Mouse (Mus musculus): ENCODE measurements around the gene Pde10a.

DNA sequence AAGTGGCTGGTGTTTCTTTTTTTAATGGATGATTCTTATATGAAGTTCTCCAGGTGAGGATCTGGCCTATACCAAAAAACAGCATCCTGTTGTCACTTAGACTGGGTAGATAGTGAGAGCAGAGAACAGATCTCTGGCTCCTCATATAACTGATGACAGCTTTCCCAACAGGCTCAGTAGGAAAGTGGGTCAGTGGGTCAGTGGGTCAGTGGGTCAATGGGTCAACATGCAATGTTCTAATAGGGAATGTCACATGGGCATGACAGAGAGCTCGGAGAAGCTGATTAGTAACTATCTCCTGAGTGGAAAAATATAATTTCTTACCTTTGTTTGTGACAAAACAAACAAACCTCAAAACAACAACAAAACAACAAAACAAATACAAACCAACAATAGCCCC, 470.2 kb downstream of the Pde10a start:
- no peak for TF ChIP-seq ZNF384 (IDR thresholded peaks at IDR 0.05; ENCODE audit: low read depth, low read length)
- TF ChIP-seq HCFC1 (IDR thresholded peaks at IDR 0.05; ENCODE audit: borderline replicate concordance, insufficient read depth, low read length) = no peak
- no peak for TF ChIP-seq ZC3H11A (IDR thresholded peaks at IDR 0.05; ENCODE audit: borderline replicate concordance, low read depth, low read length)
- TF ChIP-seq MAFK (IDR thresholded peaks at IDR 0.05; ENCODE audit: insufficient read depth, low read depth, low read length) = no peak

All from ES-E14 (cell line).